Mouse (Mus musculus) embryo, embryonic 10.5 days (tissue): ENCODE measurements at regions not wholly inside any gene's neighbourhood (a gene's known extent, or its start where the extent isn't known, plus 50 kb on each side); places are given as distances from the start of the nearest gene placed in this dataset.
A peak's percentile ranks its signal among the peaks of the same experiment; 100 is the strongest.

ENCODE experiments used
- DNase-seq: peaks from one replicate; pipeline ENCODE4 v3.0.0-alpha.2; 2015; ENCODE audit warnings: low spot score

DNA sequence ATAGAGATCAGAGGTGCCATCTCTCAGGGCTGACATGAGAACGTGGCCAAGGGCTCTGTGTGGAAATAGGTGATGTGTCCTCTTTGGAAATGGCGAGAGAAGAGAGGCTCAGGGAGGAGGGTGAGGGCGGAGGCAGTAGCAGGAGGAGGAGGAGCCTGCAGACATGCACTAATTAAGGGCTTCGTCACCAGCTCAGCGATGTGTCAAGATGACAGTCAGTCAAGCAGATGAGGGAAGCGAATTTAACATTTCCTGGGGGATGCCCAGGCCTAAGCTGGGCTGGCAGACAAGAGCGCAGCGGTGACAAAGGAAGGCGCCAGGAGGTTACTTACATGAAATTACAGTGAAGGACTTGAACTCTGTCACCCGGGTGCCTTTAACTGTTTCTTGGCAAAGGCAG lies 455.1 kb upstream of the Tbx3 start:
- DNase-seq, result no peak

GRCm38 (mm10) chr5:119216146-119216545 lies 454.3 kb upstream of the Tbx3 start:
- DNase-seq, result no peak

- peak; percentile 17 for DNase-seq
Observed at GRCm38 (mm10) chr5:119217077-119217476, 453.4 kb upstream of the Tbx3 start.

GRCm38 (mm10) chr5:119228691-119229090 lies 441.8 kb upstream of the Tbx3 start:
- DNase-seq, result no peak

GRCm38 (mm10) chr5:119232941-119233340 lies 437.5 kb upstream of the Tbx3 start:
- DNase-seq, result no peak

DNA sequence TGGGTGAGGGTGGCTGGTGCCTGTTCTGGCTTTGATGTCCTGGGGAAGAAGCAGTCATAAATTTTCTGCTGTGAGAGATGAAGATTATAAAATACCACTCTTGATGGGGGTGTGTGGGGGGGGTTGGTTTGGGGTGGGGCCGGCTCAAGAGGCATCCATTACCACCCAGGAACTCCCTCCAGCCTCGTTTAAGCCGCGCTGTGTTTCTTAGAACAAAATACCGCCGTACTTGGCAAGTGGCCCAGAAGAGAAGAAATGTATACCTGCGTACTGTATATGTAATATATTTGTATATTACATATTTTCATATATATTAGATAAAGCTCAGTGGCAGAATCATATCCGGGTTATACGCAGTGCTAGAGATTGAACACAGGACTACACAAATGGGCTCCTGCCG lies 434.6 kb upstream of the Tbx3 start:
- DNase-seq, result no peak

- no peak for DNase-seq
Observed at GRCm38 (mm10) chr5:119246824-119247223, 423.6 kb upstream of the Tbx3 start.

DNA sequence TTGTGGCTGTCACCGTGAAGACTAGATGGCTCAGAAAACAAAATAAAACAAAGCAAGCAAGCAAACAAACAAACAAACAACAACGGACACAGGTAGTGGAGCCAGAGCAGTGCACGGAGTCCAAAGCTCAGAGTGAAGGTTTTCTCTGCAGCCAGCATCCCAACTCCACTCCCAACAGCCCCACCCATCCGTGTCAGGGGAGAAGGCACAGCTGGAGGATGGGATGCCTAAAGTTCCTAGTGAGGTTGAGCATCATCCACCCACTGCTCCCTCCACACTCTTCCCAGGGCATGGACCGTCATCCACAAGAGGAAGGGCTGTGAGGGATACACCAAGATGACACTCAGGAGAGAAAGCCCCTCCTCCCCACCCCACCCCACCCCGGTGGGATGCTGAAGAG lies 421.8 kb upstream of the Tbx3 start:
- DNase-seq, result no peak

GRCm38 (mm10) chr5:119249124-119249718 lies 421.2 kb upstream of the Tbx3 start:
- no peak for DNase-seq

DNA sequence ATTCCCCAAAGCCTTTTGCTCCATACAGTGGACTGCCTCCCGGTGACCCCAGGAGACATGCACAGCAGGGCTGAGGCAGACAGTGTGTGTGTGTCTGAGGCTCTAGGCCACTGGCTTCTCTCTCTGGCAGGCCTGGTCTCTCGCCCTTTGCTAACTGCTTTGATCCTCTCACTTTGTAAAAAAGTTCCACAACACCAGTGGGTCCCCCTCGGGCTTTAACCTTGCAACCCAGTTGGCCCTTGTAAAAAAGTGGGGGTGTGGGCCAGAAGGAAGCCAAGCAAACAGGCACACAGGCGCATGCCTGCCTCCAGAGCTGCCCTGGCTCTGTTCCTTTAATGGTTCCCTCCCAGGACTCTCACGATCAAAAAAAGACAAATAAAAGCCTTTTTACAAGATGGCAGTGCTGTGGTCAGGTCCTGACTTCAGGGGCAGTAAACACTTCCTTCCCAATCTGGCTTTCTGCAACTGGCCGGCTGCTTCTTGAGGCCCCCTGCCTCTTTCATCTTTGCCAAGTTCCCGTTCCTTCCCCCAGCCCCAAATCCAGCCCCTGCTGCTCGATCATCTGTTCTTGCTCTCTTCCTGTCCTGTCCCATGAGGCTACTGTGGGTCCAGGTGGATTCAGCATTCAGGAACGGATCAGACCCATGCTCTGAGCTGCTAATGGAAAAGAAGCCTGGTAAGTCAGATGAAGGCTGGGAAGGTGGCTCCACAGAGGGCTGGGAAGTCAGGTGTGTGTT lies 419.0 kb upstream of the Tbx3 start:
- DNase-seq, result peak; percentile 22

DNA sequence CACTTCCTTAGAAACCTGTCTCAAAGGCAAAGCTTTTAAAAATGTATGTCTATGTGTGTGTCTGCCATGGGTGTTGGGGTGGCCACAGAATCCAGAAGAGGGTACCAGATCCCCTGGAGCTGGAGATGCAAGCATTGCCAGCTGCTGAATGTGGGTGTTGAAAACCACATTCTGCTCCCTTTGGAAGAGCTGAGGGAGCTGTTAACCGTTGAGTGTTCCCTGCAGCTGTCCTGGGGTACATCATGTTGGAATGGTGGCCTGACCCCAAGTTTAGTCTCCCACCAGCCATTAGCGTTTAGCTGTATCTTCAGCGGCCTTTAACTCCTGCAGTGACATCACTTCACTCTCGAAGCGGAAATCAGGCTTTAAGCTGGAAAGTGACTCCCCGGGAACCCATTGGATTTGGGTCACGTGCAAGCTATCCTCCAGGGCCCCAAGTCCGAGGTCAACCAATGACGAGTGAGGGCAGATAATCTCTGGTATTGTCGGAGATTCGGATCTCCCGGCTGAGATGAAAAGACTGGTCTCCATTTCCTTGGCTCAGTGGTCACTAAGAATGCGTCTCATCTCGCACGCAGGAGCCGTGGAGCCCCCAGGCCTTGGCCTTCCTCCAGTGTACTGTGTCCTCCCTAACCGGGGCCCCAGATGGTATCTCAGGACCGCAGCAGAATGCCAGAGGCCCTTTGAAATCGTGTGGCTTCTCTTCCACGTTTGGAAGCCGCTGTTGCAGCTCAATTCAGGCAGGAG lies 412.9 kb upstream of the Tbx3 start:
- DNase-seq, result peak; percentile 28

- no peak for DNase-seq
Observed at GRCm38 (mm10) chr5:119258831-119259230, 411.6 kb upstream of the Tbx3 start.

- no peak for DNase-seq
Observed at GRCm38 (mm10) chr5:119265149-119265890, 405.1 kb upstream of the Tbx3 start.

DNA sequence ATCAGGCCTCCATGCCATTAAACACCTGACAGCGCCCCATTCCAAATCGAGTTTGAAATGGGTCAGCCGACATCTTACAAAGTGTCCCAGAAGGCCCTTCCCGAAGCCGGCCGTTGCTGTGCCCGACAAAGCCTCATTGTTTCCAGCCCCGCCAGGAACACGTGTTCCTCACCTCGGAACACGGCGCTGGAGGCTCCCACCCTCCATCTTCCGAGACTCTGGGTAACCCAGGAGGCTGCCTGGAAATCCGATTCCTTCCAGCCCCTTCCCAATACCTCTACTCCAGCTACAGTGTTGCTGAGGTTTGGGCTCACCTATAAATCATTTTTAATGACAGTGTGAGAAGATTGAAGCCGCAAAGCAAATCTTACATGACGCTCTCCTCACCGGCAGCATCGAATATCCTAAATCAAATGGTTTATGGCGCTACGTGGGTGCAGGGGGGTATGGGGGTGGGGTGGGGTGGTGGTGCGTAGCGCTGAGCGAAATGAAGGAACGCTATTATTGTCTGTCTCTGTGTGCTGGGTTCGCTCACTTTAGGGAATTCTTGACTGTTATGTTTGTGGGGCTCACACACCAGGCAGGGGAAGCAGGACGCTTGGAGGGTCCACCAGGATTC lies 399.1 kb upstream of the Tbx3 start:
- DNase-seq, result no peak

DNA sequence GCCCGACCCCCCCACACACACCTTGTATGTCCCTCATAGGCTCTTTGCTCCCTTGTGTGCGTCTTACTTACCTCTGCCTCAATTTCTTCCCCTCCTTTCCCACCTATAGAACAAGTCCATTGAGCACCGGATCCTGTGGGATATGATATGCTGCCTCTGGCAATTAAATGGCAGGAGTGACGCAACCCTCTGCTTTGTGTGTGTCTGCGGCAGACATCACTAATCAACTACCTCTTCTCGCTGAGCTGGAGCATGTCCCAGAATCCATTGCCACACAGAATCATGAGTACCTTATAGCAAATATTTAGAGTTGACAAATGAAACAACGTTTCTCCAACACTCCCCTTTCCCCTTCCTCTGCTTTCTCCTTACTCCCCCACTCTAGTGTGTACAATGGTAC lies 397.3 kb upstream of the Tbx3 start:
- no peak for DNase-seq

GRCm38 (mm10) chr5:119273615-119274014 lies 396.9 kb upstream of the Tbx3 start:
- DNase-seq, result no peak

- no peak for DNase-seq
Observed at GRCm38 (mm10) chr5:119274817-119275494, 395.5 kb upstream of the Tbx3 start.

GRCm38 (mm10) chr5:119280146-119280545 lies 390.3 kb upstream of the Tbx3 start:
- no peak for DNase-seq

- DNase-seq, result peak; percentile 21
Observed at GRCm38 (mm10) chr5:119289808-119290207, 380.7 kb upstream of the Tbx3 start.

DNA sequence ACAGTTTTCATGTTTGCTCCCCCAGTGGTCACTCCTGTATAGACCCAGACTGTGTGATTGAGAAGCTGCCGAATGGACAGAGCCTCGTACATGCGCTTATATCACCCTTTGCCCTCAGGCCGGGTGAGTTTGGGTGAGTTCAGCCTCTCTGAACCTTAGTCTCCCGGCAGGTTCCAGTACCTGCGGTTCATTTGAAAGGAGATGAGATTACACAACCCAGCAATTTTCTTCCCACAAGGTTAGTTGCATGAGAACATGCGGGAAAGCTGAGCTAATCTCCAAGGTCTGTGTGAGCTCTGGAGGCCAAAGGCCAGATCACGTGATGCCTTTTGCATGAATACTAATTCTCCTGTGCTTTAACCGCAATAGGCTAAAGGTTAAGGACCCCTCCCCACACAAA lies 378.1 kb upstream of the Tbx3 start:
- DNase-seq, result peak; percentile 23

GRCm38 (mm10) chr5:119292889-119293288 lies 377.6 kb upstream of the Tbx3 start:
- no peak for DNase-seq
